Comparison of ENCODE assay signal across 8 mouse cellular contexts in the genomic region with DNA sequence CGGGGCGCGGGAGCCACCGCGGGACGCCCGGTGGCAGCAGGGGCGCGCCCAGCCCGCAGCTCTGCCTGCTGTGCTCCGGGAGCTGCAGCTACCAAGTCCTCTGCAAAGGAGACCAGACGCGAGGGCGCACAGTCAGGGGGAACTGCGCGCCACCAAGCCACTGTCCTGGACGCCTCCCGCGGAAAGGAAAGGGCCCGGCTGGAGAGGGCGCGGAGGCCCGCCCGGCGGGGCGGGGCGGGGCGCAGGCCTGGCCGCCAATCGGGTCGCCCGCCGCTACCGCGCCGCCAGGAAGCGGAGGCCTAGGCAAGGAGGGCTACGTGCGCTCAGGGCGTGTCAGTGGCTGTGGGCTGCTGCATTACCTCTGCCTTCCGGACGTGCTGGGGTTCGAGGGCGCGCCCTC.
A peak's percentile ranks its signal among the peaks of the same experiment; 100 is the strongest.
DNase-seq lines count a peak whose midpoint lies in the region; ATAC-seq and TF ChIP-seq lines count a peak whose summit lies in the region.
"Not testable (repeated sequence)": the region's sequence is repeated elsewhere in the genome, so short reads cannot be mapped to it uniquely, and the experiment has no call there.

No protein-coding gene starts in this region.

- H3K9me3 ChIP-seq in forebrain, embryonic 10.5 days, result peaks cover 18% of the 10 kb centered on the region
- not testable (repeated sequence) for H3K9me3 ChIP-seq in heart, embryonic 13.5 days; hindbrain, embryonic 13.5 days; kidney, postnatal 0 days (replicated peaks; ENCODE audit: low read length); liver, embryonic 13.5 days (replicated peaks)
- peaks cover 17% of the 10 kb centered on the region for H3K9me3 ChIP-seq in midbrain, embryonic 10.5 days (replicated peaks)

- TF ChIP-seq CTCF in kidney, postnatal 0 days (IDR thresholded peaks at IDR 0.05; ENCODE audit: low read depth); testis, adult 2 months (IDR thresholded peaks at IDR 0.05; ENCODE audit: control insufficient read depth, insufficient read depth, insufficient replicate concordance, low read depth, low read length): not testable (repeated sequence)

- peak overlapping the region; percentile 65 for H3K4me2 ChIP-seq in heart, embryonic 13.5 days
- peak overlapping the region; percentile 29; the same call in 1 of the 2 replicates for H3K4me2 ChIP-seq in hindbrain, embryonic 13.5 days
- peak overlapping the region; percentile 21 for H3K4me2 ChIP-seq in kidney, postnatal 0 days (ENCODE audit: low read length)
- H3K4me2 ChIP-seq in liver, embryonic 13.5 days, result peak overlapping the region; percentile 63

- DNase-seq in adrenal gland, postnatal 14 days, result peak; percentile 5
- DNase-seq in forebrain, embryonic 10.5 days (ENCODE audit: extremely low spot score, low spot score); kidney, postnatal 0 days (ENCODE audit: low spot score); liver, embryonic 13.5 days: not testable (repeated sequence)
- peak; percentile 10 for DNase-seq in midbrain, embryonic 10.5 days (ENCODE audit: low spot score)

- not testable (repeated sequence) for TF ChIP-seq POLR2A in testis, adult 2 months (IDR thresholded peaks at IDR 0.05; ENCODE audit: control insufficient read depth, low read depth, low read length)

- not testable (repeated sequence) for H3K27me3 ChIP-seq in forebrain, embryonic 10.5 days (ENCODE audit: poor library complexity, severe bottlenecking); heart, embryonic 13.5 days (replicated peaks); hindbrain, embryonic 13.5 days; kidney, postnatal 0 days (ENCODE audit: insufficient read depth, low read length); liver, embryonic 13.5 days; midbrain, embryonic 10.5 days (ENCODE audit: low read depth, poor library complexity, severe bottlenecking); testis, adult 2 months (ENCODE audit: control insufficient read depth, insufficient read depth, low read length)

- H3K4me3 ChIP-seq in forebrain, embryonic 10.5 days, result peak overlapping the region; percentile 38
- peak overlapping the region; percentile 50 for H3K4me3 ChIP-seq in heart, embryonic 13.5 days
- H3K4me3 ChIP-seq in hindbrain, embryonic 13.5 days, result peak overlapping the region; percentile 15; the same call in 1 of the 2 replicates
- not testable (repeated sequence) for H3K4me3 ChIP-seq in kidney, postnatal 0 days (replicated peaks; ENCODE audit: low read depth, low read length)
- H3K4me3 ChIP-seq in liver, embryonic 13.5 days (replicated peaks), result peak overlapping the region; percentile 55
- peak overlapping the region; percentile 36 for H3K4me3 ChIP-seq in midbrain, embryonic 10.5 days
- peak overlapping the region; percentile 24 for H3K4me3 ChIP-seq in testis, adult 2 months (ENCODE audit: control insufficient read depth, low read depth, low read length)

- 7% methylated on average over 42 of the region's 45 CpGs for WGBS in forebrain, embryonic 10.5 days
- 2% methylated on average over 25 of the region's 45 CpGs for whole genome bisulfite sequencing in heart, embryonic 13.5 days
- WGBS in hindbrain, embryonic 13.5 days, result 6% methylated on average over 30 of the region's 45 CpGs
- 6% methylated on average over 26 of the region's 45 CpGs for WGBS in kidney, postnatal 0 days
- under 1% methylated on average over 22 of the region's 45 CpGs for WGBS in liver, embryonic 13.5 days (ENCODE audit: insufficient replicate concordance)
- 3% methylated on average over 29 of the region's 45 CpGs for WGBS in midbrain, embryonic 10.5 days

- not testable (repeated sequence) for H3K27ac ChIP-seq in forebrain, embryonic 10.5 days; heart, embryonic 13.5 days (replicated peaks); hindbrain, embryonic 13.5 days; kidney, postnatal 0 days; liver, embryonic 13.5 days; midbrain, embryonic 10.5 days (replicated peaks); testis, adult 2 months (ENCODE audit: control insufficient read depth, insufficient read depth, low read depth, low read length)

- H3K36me3 ChIP-seq in forebrain, embryonic 10.5 days (replicated peaks); heart, embryonic 13.5 days; hindbrain, embryonic 13.5 days; kidney, postnatal 0 days (ENCODE audit: insufficient read depth, low read length); liver, embryonic 13.5 days; midbrain, embryonic 10.5 days; testis, adult 2 months (ENCODE audit: control insufficient read depth, insufficient read depth, low read length): not testable (repeated sequence)

- H3K4me1 ChIP-seq in forebrain, embryonic 10.5 days; heart, embryonic 13.5 days; hindbrain, embryonic 13.5 days (replicated peaks); kidney, postnatal 0 days (replicated peaks; ENCODE audit: insufficient read depth, low read length); liver, embryonic 13.5 days (replicated peaks); midbrain, embryonic 10.5 days; testis, adult 2 months (ENCODE audit: control insufficient read depth, insufficient read depth, low read length): not testable (repeated sequence)

- H3K9ac ChIP-seq in heart, embryonic 13.5 days, result 0 out of 2 replicates have a peak overlapping the region, but pooled peaks have one; percentile 58
- not testable (repeated sequence) for H3K9ac ChIP-seq in hindbrain, embryonic 13.5 days; kidney, postnatal 0 days (ENCODE audit: low read depth, low read length)
- peak overlapping the region; percentile 39; the same call in 1 of the 2 replicates for H3K9ac ChIP-seq in liver, embryonic 13.5 days

- not testable (repeated sequence) for ATAC-seq in heart, embryonic 13.5 days (ENCODE audit: extremely low read depth, insufficient number of reproducible peaks, low FRiP score, low TSS enrichment); hindbrain, embryonic 13.5 days (ENCODE audit: low FRiP score); kidney, postnatal 0 days (replicated peaks; ENCODE audit: low FRiP score, low read depth); liver, embryonic 13.5 days (ENCODE audit: low read depth)
